Mouse (Mus musculus): ENCODE measurements around the gene Sh2d7.

DNA sequence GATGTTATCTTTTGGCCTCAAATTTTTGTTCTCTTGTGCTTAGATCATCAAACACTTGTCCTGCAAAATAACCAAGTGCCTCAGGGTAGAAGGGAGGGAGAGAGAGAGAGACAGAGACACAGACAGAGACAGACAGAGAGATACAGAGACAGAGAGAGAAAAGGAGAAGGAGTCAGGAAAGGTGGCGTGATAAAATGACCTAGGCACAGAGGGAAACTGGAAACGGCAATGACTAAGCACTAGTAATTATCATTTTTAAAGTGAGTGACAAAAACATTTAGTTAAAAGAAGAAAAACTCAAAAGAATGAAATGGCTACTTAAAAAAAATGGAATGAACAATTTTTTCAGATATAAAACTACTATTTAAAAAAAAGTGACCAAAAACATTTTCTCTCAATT is 49.2 kb upstream of the Sh2d7 start:
- TF ChIP-seq POLR2A (IDR thresholded peaks at IDR 0.05; ENCODE audit: borderline replicate concordance, extremely low read depth, insufficient read depth, insufficient read length, poor library complexity, severe bottlenecking): no peak
- no peak for TF ChIP-seq CTCF (IDR thresholded peaks at IDR 0.05; ENCODE audit: borderline replicate concordance, extremely low read depth, insufficient read depth, insufficient read length)
